Mouse (Mus musculus) embryonic fibroblast, embryonic 13.5 days (primary cell): ENCODE measurements around the gene Pcbp2.

Experiments
- CTCF ChIP-seq: IDR thresholded peaks from 2 replicates; pipeline ENCODE4 v1.5.1; 2011; ENCODE audit warnings: mild to moderate bottlenecking, control low read depth, low read length, moderate library complexity, borderline replicate concordance; ENCODE audit not compliant: insufficient read depth
- POLR2A ChIP-seq: IDR thresholded peaks from 2 replicates; pipeline ENCODE4 v1.6.1; 2011; ENCODE audit warnings: low read depth, mild to moderate bottlenecking, control low read depth, low read length, moderate library complexity

GRCm38 (mm10) chr15:102449366-102449765, 21.0 kb upstream of the Pcbp2 start:
- TF ChIP-seq POLR2A: no peak
- no peak for TF ChIP-seq CTCF
